Mouse (Mus musculus) mature B cell (primary cell): ENCODE data around the gene Phkg2.
"Not testable (repeated sequence)": the region's sequence is repeated elsewhere in the genome, so short reads cannot be mapped to it uniquely, and the experiment has no call there.

Source experiments
- in situ Hi-C: fragments of 300-500 bp; cut with MboI; formaldehyde crosslinking; loops from 2 replicates; pipeline ENCODE4 v1.14.3; 2019

Gene Phkg2

DNA sequence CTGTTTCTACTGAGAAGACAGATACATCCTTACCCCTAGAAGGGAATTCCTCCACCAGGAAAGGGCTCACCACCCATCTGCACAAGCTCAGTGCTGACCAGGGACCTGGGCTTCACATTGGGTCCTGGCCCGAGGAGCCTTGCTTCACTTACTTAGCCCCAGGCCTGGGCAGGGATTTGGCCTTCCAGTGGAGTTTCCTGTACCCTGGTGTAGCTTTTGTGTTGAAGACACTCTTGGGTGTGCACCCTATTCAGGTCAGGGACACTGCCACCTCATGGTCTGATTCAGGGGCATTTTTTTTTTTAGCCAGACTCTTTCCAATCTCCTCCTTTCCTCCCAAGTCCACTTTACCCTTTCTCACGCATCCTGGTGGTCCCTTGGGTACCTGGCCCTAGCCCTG lies 29.8 kb downstream of the Phkg2 start:
- in situ Hi-C loops, result no loop called here

DNA sequence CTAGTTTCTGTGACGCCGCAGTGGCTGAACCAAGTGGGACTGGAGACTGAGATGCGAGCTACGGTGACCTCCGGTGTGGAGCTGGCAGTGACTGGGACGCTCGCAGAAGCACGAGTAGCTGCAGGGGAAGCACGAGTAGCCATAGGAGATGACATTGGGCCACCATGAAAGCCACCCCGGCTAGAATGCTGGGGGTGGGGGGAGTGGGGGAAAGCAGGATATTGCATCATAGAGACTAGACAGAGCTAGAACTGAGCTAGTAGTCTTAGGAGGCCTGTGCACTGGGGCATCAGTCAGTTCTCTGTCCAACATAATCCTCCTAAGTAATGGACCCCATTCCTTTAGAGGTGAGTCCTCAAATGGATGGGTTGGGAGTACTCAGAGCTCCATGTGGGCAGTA lies 31.1 kb downstream of the Phkg2 start:
- in situ Hi-C loops, result no loop called here

DNA sequence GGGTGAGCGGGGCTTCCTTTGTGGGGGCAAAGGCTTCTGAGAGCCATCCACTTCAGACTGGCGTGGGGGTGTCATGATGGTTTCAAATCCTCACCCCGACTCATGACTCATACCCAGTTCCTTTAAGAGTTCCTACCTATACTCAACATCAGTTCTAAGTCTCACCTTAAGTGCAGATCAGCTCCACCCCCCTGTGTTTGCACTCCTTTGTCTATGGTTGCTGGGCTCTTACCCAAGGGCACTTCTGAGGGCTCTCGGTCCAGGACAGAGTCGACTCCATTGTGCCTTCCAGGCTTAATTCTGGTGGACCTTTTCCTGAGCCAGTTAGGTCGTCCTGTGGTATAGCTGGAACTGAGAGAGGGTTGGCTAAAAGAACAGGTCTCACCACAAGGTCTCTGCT lies 34.0 kb downstream of the Phkg2 start:
- in situ Hi-C loops, result no loop called here

DNA sequence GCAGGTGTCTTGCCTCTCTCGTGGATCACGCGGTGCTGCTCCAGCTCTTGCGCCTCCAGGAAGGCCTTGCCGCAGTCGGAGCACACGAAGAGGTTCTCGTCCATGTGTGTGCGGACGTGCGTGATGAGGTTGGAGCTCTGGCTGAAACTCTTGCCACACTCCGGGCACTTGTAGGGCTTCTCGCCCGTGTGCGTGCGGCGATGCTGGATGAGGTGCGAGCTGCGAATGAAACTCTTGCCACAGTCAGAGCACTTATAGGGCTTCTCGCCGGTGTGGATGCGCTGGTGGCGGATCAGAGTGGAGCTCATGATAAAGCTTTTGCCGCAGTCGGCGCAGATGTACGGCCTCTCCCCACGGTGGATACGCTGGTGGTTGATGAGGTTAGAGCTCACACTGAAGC lies 37.9 kb downstream of the Phkg2 start:
- in situ Hi-C loops, result no loop called here

DNA sequence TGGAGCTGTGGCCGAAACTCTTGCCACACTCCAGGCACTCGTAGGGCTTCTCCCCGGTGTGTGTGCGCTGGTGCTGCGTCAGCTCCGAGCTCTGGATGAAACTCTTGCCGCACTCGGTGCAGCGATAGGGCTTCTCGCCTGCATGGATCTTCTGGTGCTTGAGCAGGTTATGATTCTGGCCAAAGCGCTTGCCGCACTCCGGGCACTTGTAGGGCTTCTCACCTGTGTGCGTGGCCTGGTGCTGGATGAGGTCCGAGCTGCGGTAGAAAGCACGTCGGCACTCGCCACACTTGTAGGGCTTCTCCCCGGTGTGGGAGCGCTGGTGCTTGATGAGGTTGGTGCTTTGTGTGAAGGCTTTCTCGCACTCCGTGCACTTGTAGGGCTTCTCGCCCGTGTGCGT lies 38.4 kb downstream of the Phkg2 start:
- in situ Hi-C loops, result no loop called here

DNA sequence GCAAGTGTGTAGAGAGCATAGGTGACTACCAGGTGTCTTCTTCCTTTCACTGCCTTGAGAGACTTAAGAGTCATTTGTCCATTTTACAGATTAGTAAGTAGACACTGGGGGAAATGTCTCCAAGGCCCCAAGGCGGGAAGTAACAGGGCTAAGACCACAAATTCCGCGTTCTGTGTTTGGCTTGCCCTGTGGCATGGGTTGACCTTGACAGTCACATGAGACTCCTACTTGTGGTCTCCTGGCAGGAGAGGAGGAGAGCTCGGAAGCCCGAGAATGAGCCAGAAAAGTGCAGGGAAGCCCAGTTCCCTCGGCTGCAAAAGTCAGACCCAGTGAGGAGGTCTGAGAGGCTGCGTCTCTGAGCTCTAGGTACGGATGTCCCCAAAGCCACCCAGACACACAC lies 40.4 kb downstream of the Phkg2 start:
- in situ Hi-C loops, result no loop called here

DNA sequence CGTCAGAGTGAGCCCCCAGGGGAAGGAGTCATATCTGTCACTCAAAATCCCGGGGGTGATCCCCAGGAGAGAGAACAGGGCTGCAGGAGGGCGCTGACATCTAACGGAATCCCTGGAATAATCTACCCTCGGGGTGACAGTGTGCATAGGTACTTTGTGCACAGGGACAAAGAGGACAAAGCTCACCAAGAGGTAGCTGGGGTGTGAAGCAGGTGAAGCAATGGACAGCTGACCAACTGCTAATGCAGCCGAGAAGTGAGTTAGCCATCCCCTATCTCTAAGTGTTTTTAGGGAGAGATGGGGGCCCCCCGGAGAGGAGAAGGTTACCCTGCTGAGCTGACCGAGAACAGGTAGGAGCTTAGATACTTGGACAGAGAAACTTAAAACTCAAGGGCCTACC lies 41.0 kb downstream of the Phkg2 start:
- in situ Hi-C loops, result no loop called here

DNA sequence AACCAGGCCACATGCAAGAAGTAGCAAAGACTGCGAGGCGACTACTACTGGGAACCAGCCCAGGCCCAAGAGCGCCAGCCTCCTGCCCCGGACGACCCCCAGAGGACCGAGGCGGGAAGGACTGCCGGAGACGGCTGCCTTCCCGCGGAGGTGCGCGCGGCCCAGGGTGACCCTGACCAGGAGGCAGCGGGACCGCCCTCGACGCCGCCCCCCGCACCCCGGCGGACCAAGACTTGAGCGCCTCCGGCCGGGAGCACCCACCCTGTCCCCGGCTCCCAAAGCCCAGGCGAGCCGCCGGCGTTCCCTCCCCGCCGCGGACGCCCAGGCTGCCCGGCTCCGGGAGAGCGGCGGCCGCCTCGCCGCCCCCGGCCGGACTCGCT lies 41.4 kb downstream of the Phkg2 start:
- in situ Hi-C loops, result no loop called here

DNA sequence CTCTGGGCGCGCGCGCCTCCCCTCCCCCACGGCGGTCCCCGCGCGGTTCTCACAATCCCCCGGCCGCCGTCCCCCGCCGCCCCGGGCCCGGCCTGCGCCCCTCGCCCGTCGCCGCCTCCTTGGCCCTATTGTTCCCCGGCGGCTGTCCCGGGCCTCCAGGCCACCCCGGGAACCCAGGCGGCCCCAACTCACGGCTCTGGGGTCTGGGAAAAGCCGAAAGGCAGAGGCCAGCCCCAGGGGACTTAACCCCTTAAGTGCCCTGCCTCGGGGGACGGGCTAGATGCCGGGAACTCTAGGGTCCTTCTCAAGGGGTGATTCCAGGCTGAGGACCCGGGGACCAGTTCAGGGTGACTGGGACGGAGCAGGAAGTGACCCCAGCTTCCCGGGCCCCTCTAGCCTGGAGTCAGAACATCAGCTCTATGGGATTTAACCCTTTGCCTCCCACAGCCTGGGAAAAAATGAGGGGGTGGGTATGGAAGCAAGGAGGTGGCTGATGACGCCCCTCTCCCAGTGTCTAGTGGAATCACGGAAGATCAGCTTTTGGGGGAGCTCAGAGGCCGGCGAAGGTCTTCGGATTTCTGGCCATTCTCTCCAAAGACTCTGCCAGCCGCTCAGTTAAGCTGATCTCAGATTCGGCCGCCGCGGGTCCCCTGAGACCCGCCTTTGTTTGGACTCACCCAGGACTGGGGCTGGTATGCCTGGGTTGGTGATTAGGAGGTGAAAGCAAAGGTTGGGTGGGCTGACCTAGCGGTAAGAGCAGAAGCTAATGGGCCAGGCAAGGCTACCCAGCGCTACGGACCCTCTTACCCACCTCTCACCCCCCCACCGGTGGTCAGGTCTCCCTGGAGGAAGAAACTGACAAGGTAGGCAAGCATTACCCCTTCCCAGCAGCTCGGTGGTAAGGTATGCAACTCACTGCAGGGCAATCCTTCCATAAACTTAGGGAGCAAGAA lies 42.0 kb downstream of the Phkg2 start, which contains the start of gene Zfp629:
Zfp629 (minus strand) TSS at position 907 of the 953 bp plus-strand sequence.
- in situ Hi-C loops, result no loop called here

DNA sequence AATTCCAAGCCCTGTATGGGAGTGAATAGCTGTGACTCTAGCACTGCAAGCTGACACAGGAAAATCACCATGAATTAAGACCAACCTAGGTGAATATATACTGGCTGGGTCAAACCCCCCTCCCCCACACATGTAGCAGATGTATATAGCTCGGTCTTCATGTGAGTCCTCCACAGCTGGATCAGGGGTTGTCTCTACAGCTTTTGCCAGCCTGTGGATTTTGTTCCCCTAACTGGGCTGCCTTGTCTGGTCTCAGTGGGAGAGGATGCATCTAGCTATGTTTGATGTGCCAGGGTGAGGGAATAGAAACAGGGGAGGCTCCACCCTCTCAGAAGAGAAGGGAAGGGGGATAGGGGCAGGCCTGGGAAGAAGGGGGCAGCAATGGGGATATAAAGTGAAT lies 43.2 kb downstream of the Phkg2 start:
- in situ Hi-C loops, result no loop called here

DNA sequence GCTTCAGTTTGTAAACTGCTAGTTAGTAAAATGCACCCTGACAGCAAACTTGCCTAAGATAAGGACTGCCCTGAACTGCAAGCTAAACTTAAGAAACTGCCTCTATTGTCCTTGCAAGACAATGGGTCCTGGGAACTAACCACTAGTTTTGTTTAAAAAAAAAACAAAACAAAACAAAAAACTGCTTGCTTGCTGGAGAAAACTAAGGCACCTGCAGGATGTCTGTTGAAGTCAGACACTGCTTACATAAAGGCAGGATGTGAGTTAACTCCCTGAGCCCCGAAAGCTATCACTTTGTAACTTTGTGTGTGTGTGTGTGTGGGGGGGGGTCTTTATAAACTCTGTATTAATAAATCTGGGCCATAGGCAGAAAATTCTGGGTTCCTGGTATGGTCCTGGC lies 43.7 kb downstream of the Phkg2 start:
- in situ Hi-C loops, result no loop called here

DNA sequence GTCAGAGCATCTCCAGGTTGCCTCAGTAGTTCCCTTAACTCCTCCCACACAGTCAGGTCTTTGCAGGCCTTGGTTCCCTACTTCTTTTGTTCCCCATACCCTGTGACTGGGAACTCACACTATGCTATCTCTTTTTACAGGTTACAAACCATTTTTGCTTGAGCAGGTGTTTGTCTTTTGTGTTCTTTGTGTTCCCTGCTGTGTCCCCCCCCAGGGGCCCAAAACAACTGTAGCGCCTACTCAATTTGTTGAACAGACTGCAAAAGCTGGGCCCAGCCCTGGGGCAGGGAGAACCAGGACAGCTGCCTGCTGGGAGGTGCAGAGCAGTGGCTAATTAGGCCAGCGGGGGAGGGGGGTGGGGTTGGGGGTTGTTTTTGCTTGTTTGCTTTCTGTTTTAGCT lies 44.8 kb downstream of the Phkg2 start:
- in situ Hi-C loops, result no loop called here

DNA sequence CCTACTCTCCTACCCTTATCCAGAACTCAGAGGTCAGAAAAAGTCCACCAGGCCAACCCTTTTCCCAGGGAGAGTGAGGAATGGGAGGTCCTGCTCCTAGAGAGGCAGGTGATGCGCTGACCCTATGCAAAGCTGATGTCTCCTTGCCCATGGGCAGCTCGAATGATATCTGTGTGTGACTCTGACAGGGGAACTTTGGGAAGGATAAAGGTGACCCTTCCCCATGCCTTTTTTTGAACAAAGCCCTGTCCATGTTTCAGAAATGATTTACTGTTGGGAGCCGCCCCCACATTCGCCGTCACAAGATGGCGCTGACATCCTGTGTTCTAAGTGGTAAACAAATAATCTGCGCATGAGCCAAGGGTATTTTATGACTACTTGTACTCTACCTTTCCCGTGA lies 45.3 kb downstream of the Phkg2 start:
- in situ Hi-C loops, result not testable (repeated sequence)

DNA sequence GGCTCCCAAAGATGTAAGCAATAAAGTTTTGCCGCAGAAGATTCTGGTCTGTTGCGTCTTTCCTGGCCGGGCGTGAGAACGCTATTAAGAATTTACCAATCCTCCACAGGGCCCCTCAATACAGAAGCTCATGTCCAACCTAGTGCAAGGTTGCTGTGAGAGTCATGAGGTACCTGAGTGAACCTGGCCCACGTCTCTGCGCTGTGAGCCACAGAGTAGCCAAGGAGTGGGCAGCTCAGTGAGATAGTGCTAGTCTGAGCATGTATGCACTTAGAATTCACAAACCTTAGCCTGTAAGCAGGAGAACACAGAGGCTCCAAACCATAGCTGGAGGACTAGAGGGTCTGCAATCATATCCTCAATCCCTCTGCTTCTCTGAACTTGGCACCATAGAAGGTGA lies 52.9 kb downstream of the Phkg2 start:
- in situ Hi-C loops, result no loop called here

DNA sequence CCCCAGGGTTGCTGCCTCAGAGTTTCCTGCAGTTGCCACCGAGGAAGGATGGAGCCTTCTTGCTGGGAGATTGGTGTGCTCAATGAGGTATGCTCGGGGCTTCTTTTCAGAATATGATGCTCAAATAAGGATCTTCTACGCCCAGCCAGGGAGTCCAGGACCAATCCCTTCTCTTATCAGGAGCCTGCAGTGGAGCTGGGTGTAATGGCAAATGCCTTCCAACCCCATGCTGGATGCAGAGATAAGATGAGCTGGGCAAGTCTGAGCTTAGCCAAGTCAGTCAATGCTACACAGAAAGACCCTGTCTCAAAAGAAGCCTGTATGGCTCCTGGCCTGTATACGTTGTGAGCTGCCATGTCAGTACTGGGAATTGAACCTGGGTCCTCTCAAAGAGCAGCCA lies 53.3 kb downstream of the Phkg2 start:
- in situ Hi-C loops, result no loop called here

DNA sequence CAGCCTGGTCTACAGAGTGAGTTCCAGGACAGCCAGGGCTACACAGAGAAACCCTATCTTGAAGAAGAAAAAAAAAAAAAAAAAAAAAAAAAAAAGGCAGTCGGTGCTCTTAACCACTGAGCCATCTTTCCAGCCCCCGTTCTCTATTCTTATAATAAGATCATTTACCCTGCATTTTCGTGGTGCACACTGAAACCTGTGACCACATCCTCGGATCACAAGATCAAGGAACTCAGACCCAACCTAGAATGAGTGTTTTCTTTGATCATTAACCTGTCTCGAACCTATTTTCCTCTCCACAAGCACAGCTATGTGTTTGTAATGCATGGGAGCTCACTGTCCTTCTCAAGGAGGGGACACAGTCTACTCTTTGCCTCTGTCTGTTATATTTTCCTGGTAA lies 55.5 kb downstream of the Phkg2 start:
- in situ Hi-C loops, result no loop called here

DNA sequence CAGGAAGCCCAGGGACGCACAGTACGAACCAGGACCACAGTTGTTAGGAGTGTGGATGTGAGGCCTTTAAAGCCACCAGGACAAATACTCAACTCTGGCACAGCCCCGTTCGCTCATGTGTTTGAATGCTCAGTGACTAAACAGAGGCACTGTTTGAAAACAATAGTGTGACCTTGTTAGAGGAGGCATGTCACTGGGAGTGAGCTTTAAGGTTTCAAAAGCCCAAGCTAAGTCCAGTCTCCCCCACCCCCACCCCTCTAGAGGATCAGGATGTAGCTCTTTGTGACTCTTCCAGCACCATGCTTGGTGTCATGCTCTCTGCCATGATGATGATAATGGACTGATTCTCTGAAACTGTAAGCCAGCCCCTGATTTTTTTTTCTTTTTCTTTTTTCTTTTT lies 58.3 kb downstream of the Phkg2 start:
- in situ Hi-C loops, result no loop called here
